Mouse (Mus musculus): ENCODE measurements around the gene Rtp4.

DNA sequence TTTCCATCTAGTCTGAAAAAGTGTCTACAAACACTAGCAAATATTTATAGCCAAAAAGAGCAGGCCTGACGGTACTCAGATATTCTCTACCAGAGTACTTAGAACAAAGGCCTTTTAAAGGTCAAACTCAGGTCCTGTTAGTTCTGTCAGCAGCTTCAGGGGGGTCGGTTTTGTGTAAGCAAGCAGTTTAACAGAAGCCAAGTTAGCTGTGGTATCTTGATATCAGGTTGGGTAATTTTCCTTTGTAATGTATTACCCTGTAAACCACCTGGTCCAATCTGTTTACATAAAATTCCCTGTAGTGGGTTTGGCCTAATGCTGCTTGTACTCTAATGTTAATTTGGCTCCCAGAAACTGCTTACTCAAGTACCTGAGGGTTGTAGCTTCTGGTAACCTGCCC, 86.1 kb downstream of the Rtp4 start:
- TF ChIP-seq FLI1 (IDR thresholded peaks at IDR 0.05; ENCODE audit: low read length), result no peak
- no peak for TF ChIP-seq GATA1 (IDR thresholded peaks at IDR 0.05; ENCODE audit: borderline replicate concordance, low read length)

All from megakaryocyte, embryonic 14.5 days (primary cell).